Mouse (Mus musculus) brain, adult 10 weeks (tissue): ENCODE results near the gene Tbce. TPM values are rescaled to one million over a fixed set of nuclear protein-coding genes. Genes with fewer than 3 reads are reported as not detected.

Source experiments
- polyA plus RNA-seq: library from polyadenylated mRNA; stranded (reverse); fragments of 350-450 nt; fragmentation: Illumina TruSeq; extraction: RNeasy Lipid Tissue Mini Kit (QIAGEN cat#74804); gene quantifications from one replicate; pipeline ENCODE4 v1.2.3, GENCODE M21; 2015; ENCODE audit warnings: low read depth, low replicate concordance

Gene Tbce
- 119 TPM for polyA plus RNA-seq

DNA sequence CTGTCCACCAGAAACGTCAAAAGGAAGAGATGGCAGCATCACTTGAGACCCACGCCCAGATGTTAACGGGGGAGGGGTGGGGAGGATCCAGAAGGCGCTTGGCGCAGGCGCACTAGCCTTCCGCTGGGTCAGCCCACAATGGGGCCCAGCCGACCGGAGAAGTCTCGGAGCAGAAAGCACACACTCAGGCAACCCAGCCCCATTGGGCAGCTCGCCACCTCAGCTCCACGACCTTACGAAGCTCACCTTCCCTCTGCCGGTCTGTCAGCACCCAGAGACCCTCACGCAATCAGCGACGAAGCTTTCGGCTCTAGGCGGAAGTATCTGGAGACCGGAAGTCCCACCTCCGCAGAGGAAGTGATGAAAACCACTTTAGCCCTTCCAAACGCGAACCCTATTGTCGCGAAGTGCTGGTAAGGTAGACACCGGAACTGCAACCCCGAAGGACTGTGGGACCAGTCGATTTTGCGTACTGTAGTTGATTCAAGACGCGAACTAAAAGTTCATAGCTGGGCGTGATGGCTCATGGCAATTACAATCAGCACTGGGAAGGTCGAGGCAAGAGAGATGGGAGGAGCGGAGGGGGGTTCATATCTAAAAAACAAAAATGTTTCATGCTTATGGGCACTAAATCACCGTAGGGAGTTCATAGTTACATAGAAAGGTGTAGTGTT lies at the start of gene Tbce:
TSS of gene Tbce (minus strand) at position 347 of the 674 bp plus-strand sequence.

DNA sequence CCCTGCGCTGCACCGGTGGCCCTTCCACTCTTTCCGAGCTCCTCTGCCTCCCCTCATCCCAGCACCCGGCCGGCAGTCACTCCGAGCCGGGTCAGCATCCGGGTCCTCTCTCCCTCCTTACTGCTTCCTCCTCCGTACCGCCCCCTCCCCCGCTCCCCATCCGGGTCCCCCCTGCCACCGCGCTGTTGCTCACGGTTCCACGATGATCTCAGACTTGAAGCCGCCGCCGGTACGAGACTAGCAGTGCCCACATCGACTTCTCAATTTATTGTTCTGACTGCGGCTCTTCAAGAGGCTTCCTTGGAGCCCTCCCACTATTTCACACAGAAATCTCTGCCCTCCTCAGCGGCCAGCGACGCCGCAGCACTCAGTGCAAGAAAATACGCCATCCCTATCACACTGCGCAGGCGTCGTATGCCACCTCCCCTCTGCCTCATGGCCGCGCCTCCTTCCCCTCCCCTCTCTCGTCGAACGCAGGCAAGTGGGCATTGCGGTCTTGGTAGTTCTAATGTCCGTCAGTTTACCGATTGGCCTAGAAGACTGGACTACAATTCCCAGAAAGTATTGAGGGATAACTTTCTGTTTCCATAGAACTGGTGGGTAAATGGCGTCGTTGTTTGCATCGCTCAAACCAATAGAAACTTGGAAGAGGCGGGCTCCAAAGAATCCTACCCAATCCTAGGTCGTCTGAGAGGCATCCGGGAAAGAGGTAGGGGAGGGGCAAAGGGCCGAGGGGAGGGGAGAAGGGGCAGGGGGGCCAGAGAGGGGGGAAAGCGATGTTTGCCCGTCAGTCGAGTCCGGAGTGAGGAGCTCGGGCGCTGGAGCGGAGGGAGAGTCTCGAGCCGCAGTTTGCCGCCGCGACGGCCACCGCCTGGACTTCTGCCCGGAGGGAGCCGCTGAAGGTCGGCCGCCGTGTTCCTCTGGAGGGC lies 23.8 kb upstream of the Tbce start, which contains the start of the genes Arid4b and Ggps1:
TSS of gene Arid4b (plus strand) at position 220 of the 929 bp plus-strand sequence.
TSS of gene Ggps1 (minus strand) at position 476 of the 929 bp plus-strand sequence.

DNA sequence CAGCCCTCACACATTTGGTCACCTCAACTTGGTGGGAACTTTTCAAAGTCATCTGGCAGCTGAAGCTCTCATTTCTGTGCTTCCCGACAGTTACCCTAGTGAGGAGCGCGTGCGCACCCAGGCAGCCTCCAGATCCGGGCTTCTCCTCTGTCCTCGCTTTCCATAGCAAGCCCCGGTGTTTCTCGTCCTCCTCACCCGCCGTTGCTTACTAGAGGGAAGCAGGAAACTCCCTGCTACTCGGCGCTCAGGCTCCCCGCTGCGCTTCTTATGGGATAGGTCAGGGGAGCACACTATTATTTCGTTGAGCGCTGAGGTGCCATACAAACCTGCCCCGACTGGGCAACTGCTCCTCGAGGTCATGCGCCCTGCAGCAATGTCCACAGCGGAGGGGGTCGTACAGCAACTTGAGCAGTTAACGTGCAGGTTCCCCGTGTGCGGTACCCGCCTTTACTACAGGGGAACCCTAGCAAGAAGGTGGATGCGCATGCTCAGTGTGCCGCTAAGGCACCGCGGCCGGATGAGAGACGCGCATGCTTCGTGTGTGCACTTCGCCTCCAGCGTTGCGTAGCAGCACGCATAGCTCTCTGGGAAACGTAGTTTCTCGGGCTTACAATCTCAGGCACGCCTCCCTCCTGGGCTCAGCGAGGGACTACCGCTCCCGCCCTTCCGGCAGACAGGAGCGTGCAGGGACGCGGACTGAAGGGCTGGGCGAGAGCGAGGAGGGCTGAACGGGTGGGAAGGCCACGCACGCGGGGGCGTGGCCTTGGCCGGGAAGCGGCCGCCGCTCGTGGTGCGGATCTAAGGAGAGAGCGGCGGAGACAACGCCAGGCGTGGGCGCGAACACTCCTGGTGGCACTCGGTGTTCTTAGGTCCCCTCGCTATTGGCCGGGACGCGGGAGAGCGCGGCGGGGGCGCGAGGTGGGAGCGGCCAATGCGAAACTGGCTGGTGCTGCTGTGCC lies 85.3 kb downstream of the Tbce start, which contains the start of gene B3galnt2:
TSS of gene B3galnt2 (plus strand) at position 596 of the 959 bp plus-strand sequence.

Other genes with a start within 250 kb of the Tbce start
- 11.1 TPM for gene B3galnt2, start 85.2 kb downstream of the Tbce start, polyA plus RNA-seq
- gene Arid4b, start 23.6 kb upstream of the Tbce start, polyA plus RNA-seq, result 24.1 TPM
- 78.5 TPM for gene Ggps1, start 23.9 kb upstream of the Tbce start, polyA plus RNA-seq